Mouse (Mus musculus): ENCODE measurements around the gene Gimap7. TPM values are rescaled to one million over a fixed set of nuclear protein-coding genes. Genes with fewer than 3 reads are reported as not detected.

The Gimap7 gene
- total RNA-seq, 2 experiments from 2014 or later, result not detected

DNA sequence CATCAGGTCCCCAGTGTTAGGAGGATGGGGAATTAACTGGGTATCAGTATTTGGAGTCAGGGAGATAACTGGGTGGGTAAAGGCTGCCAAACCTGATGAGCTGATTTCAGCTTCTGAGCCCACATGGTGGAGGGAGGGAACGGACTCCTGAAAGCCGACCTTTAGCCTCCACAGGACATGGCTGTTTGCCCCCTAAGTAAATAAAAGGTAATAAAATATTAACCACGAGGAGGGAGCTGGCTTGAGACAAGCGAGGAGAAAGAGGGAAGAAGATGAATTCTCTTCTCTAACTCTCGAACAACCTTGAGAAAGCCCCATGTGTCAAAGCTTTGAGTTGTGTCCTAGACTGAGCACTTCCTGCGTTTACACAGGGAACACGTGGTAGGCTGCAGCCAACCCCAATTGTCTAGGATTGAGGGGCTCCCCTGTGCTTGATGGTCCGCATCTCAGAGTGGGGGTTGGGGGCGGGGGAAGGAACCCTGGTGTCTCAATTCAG lies 23.3 kb downstream of the Gimap7 start:
- no peak for DNase-seq

DNA sequence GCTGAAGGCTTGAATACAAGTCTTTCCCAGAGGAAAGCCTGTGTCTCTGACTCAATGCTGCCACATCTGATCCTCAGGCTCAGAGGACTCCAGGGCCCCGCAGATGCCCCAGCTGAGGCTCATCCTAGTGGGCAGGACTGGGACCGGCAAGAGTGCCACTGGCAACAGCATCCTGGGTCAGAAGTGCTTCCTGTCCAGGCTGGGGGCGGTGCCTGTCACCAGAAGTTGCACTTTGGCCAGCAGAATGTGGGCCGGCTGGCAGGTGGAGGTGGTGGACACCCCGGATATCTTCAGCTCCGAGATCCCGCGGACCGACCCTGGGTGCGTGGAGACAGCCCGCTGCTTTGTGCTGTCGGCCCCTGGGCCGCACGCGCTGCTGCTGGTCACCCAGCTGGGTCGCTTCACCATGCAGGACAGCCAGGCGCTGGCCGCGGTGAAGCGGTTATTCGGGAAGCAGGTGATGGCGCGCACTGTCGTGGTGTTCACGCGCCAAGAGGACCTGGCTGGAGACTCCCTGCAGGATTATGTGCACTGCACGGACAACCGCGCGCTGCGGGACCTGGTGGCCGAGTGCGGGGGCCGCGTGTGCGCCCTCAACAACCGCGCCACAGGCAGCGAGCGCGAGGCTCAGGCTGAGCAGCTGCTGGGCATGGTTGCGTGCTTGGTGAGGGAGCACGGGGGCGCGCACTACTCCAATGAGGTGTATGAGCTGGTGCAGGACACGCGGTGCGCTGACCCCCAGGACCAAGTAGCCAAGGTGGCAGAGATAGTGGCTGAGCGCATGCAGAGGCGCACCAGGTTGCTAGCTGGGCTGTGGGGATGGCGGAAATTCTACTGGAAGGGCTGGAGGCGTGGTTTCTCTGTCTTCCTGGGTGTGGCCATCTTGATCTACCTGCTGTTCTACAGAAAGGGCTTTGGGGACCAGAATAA lies 24.3 kb downstream of the Gimap7 start:
- DNase-seq, result peak; percentile 14

DNA sequence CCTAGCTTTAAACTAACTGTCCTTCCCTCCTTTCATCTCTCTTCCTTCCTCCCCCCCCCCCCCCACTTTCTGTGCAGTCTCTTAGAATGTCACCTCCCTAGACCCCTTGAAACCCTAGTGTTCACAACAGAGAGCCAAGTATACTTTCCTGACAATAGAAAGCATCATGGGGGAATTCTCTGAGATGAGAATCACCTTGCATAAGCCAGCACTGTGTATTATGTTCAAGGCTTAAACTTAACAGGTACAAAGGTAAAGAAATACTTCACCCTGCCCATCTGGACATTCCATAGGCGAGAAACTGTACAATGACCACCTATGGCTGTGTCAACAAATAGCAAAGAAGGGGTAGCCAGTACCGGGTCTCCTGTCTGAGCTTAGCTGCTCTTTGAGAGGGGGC lies 27.1 kb downstream of the Gimap7 start:
- no peak for DNase-seq

DNA sequence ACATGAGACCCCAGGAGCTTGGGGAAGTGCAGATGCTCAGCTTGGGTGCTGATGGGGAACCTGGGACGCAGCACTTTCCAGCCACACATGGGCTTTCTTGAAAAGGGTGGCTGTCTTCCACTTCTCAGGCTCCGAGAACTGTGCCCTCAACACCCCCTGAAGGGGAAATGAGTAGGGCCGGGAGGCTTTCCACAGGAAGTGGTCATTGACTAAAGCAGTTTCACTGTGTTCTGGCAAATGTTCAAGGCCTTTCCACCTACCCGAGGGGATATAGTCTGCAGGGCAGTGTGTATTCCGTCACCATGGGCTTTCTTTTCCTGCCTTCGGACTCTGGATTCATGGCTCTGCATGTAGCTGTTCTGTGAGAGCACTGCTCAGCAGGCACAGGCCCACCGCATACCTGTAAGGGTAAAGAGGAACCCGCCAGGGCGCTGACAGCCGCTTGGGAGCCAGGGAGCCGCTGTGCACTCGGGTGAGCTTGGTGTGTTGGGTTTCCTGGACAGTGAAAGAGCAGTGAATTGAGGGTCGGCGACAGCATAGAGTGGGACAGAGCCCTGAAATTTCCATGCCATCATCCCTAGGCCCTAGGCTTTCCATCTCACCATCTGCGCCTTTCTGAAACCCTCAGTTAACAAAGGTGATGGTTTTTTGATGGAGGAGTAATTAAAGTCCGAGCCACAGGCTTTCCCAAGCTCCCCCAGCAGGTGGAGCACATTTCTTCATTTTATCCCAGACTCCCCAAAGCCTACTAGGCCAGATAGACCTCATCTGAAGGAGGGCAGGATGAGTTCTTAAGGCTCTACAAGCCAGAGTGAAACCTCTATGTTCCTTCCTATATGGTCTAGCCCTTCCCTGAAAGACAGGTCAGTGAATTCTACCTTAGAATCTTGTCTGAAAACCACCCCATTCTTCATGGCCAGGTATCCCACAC lies 27.8 kb downstream of the Gimap7 start, which contains the start of gene Gimap5:
TSS of gene Gimap5 (plus strand) at position 239 of the 931 bp plus-strand sequence.
- DNase-seq, result peak; percentile 56

DNA sequence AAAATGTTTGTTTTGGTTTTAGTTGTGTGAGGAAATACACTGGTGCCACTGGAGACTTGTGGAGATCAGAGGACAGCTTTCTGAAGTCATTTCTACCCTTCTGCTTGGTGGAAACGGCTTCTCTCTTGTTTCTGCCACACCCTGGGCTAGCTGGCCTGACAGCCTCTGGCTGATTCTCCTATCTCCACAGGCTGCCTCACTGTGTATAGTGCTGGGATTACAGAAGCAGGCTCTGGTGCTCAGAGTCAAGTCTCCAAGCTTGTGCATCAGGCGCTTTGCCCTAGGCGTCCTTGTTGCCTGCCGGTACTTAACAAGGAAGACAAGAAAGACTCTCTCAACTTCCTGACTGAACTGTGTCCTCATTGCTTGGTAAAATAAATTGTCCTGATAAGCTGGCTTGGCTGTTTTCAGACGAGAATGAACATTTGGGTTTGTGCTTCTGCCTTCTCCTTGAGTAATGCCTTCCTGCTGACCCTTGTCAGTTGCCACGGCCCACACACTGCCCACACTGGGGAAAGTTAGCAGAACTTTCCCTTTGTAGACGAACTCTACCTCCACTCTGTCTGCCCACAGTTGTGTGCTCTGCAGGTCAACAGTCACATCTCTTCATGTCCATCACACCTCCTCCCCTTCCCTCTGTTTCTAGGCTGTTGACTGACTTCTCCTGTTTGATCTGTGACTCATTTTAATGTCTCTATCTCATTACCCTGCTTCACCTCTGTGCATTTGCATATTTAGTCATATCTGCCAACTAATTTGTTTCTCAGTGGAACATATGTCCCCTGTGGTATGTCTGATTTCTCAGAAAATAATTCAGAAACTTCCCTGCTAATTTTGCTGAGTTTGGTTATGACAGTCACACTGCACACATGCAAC lies 28.9 kb downstream of the Gimap7 start:
- peak; percentile 24 for DNase-seq

DNA sequence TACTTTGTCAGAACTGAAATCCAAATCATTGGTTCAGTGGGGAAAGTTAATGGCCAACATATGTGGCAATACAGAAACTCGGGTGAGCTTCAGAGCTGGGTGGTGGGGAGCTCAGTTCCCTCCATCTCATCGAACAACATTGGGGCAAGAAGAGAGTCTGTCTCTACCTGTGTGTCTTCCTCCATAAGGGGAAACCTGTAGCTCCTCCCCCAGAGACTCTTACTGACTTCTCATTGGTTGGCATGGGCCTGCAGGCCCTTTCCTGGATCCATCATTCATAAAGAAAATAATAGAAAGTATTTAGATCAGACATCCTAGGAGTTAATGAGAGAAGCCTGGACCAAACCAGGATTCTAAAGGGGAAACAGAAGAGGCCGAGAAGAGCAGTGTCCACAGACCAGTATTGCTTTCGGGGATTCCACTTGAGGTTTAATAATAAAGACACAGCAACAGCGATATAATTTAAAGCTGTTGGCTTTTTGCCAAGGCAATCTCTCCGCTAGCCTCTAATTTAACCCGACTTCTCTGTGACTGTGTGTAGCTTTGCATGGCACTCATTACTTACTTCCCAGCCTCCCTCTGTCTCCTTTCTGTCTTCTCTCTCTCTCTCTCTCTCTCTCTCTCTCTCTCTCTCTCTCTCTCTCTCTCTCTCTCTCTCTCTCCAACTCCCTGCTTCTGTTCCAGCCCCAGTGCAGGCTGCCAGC lies 45.3 kb downstream of the Gimap7 start:
- DNase-seq, result no peak

DNA sequence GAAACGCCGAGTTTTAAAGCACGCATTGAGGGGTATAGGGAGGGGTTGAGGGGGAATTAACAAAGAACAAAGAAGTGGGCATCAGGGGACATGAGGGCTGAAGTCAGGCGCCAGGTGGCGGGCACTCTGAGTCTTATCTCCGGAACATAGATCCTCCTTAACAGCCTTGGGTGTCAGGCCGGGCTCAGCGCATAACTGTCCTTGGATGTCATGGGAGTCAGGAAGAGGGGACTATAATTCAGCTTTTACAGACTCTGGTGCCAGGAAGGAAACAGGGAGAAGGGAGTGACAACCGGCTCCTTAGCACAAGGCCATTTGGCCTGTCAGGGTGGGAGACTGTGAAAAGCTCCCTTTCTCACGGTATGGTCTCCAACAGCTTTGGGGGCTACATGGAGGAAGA lies 46.1 kb downstream of the Gimap7 start:
- no peak for DNase-seq

DNA sequence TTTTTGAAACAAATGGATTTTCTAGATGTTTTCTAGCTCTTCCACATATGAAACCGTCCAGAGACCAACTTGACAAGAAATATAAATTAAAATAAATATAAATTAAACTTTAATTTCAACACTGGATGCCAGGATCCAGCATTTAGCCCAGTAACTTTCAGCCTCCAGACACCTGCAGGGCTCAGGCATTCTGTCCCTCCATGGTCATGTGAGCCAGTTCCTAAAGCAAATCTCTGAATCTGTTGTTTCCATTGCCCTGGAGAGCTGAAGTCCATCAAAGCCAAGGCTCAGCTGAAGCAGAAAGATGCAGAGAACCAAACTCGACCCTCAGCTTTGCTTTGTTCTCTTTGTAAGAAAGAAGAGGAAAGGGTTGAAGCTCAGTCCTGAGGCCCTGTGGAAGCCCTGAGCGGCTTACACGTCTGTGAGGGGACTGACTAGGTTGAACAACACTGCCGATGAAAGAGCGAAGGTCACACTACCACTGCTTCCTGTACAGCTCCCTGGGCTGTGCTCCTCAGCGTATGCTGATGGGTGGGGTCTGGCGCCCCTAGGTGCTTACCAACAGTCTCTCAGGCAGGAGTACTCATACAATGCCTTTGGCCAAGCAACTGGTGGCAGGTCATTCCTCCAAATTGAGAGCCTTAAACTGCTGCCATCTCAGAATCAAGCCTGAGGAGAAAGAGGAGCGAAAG lies 49.9 kb downstream of the Gimap7 start:
- no peak for DNase-seq

DNA sequence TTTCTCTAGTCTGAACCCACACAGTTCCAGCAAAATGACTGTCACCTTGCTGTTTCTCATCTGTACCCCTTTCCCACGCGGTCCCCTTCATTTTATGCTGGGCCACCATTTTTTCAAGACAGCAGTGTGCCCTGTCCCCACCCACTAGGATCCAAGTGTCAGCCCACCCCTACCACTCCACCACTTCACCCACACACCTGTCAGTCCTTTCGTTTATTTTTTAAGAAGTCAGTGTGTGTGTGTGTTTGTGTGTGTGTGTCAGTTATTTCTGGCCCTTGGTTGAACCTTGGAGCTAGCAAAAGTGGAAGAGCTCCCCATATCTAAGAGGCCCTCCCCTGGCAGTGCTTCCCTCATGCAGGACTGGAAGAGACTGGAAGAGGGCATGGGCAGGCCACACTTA lies 50.5 kb downstream of the Gimap7 start:
- DNase-seq, result no peak

DNA sequence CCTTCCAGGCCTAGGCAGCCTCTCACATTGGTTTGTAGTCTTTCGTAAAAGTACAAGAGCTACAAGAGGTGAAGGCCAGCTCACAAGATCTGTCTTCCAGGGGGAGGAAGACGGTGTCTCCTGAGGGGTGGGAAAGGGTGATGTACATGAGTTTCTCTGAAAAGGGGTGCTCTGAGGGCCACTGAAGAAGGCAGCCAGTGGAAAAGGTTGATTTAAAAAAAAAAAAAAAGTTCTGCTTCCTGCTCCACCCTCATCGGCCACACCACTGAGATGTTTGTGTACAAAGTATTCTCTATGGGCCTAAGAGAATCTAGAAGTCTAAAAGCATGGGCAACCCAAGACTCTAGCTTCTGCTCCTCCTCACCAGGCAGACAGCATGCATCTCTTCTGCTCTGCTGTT lies 52.3 kb downstream of the Gimap7 start, which contains the start of gene Gimap3:
TSS of gene Gimap3 (minus strand) at position 156 of the 400 bp plus-strand sequence.
- no peak for DNase-seq

DNA sequence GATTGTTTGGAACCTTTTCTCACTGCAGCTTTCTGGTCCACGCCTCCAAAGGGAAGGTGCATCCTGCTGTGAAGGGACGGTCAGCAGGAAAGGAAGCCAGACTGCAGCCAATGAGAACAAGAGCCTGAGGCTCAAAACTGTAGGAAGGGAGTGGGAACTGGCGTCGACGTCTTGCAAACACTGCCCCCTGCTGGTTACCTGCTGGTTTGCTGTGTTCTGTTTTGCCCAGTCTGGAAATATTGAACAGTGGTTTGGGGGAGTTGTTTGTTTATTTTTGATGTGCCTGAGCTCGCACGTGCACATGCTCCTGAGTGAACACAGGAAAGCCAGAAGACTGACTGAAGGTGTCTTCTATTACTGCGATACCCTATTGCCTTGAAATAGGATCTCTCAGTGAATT lies 53.6 kb downstream of the Gimap7 start:
- DNase-seq, result peak; percentile 89

Other genes starting within 250 kb of the Gimap7 start
- gene Atp6v0e2, start 181.0 kb upstream of the Gimap7 start, total RNA-seq (2021), result 10 to 100 TPM; 14.0 to 16.4 TPM
- 1 to 10 TPM; 7.5 to 9.1 TPM for gene Lrrc61, start 163.8 kb upstream of the Gimap7 start, total RNA-seq (2021)
- gene Rarres2, start 145.8 kb upstream of the Gimap7 start, total RNA-seq (2021), result 10 to 100 TPM; 69.3 to 70.3 TPM
- not detected for gene Gm45021, start 129.0 kb upstream of the Gimap7 start, total RNA-seq (2021)
- 10 to 100 TPM; 30.4 to 31.2 TPM for gene Repin1, start 124.7 kb upstream of the Gimap7 start, total RNA-seq (2021)
- not detected for gene Gm44965, start 124.7 kb upstream of the Gimap7 start, total RNA-seq (2021)
- 1 to 10 TPM; 4.0 to 5.4 TPM for gene Zfp775, start 116.6 kb upstream of the Gimap7 start, total RNA-seq (2021)
- gene AI854703, start 91.9 kb upstream of the Gimap7 start, total RNA-seq (2021), result under 1 TPM; 0.41 to 0.50 TPM
- 1 to 10 TPM; 9.0 to 9.3 TPM for gene Gimap8, start 71.4 kb upstream of the Gimap7 start, total RNA-seq (2021)
- gene Gimap9, start 42.5 kb upstream of the Gimap7 start, total RNA-seq (2021), result 1 to 10 TPM; 6.7 to 7.0 TPM
- gene Gimap4, start 34.1 kb upstream of the Gimap7 start, total RNA-seq (2021), result 10 to 100 TPM; 41.2 to 50.1 TPM
- gene Gimap6, start 10.4 kb upstream of the Gimap7 start, total RNA-seq (2021), result 10 to 100 TPM; 62.2 to 64.7 TPM
- 1 to 10 TPM; 7.1 to 7.2 TPM for gene Gm28053, start within 50 bp of the Gimap7 start, total RNA-seq (2021)
- 10 to 100 TPM; 12.9 to 19.4 TPM for gene Gimap1, start 20.4 kb downstream of the Gimap7 start, total RNA-seq (2021)
- gene Gimap5, start 27.6 kb downstream of the Gimap7 start, total RNA-seq (2021), result 10 to 100 TPM; 11.6 to 11.8 TPM
- under 1 TPM; 0.38 to 0.54 TPM for gene Gimap3, start 52.2 kb downstream of the Gimap7 start, total RNA-seq (2021)
- gene Tmem176a, start 122.3 kb downstream of the Gimap7 start, total RNA-seq (2021), result 10 to 100 TPM; 33.6 to 34.8 TPM
- 10 to 100 TPM; 90.2 to 95.6 TPM for gene Tmem176b, start 122.9 kb downstream of the Gimap7 start, total RNA-seq (2021)
- not detected for gene Aoc1, start 154.3 kb downstream of the Gimap7 start, total RNA-seq (2021)
- not detected for gene 1600015I10Rik, start 211.3 kb downstream of the Gimap7 start, total RNA-seq (2021)